Mouse (Mus musculus): ENCODE results near the gene Slitrk1. TPM values are rescaled to one million over a fixed set of nuclear protein-coding genes. Genes with fewer than 3 reads are reported as not detected.
A peak's percentile ranks its signal among the peaks of the same experiment; 100 is the strongest.

Slitrk1 gene
- polyA plus RNA-seq, 2 experiments, result 4.4 to 5.5 TPM

GRCm38 (mm10) chr14:108911138-108911841 lies 2.7 kb downstream of the Slitrk1 start:
- Histone ChIP-seq H3K27me3 (ENCODE audit: control insufficient read depth, insufficient read depth, low read length) (peaks cover 36% of the 10 kb centered on the region), H3K4me3 (replicated peaks; ENCODE audit: low read length) (peak overlapping the region; percentile 38), H3K9ac (ENCODE audit: low read depth, low read length, severe bottlenecking) (peak overlapping the region; percentile 48; the same call in 1 of the 2 replicates), H3K4me2 (replicated peaks; ENCODE audit: low read depth, low read length, severe bottlenecking) (peak overlapping the region; percentile 51), H3K9me3 (ENCODE audit: control insufficient read depth, low read length) (no peaks in the 10 kb centered on the region), H3K27ac (replicated peaks; ENCODE audit: low read depth, low read length) (no peak overlapping the region), H3K4me1 (ENCODE audit: control insufficient read depth, insufficient read depth, low read length) (peaks cover 7% of the 10 kb centered on the region), H3K36me3 (ENCODE audit: control insufficient read depth, insufficient read depth, low read length) (no peaks in the 10 kb centered on the region)
- no peak for DNase-seq (ENCODE audit: low spot score)
- 4% methylated on average over 24 of the region's 24 CpGs for whole genome bisulfite sequencing
- ATAC-seq (ENCODE audit: low FRiP score, low read depth), result no peak
- TF ChIP-seq POLR2A (IDR thresholded peaks at IDR 0.05; ENCODE audit: borderline replicate concordance, extremely low read depth, insufficient read depth, insufficient read length), result no peak

- Histone ChIP-seq H3K9me3 (ENCODE audit: control insufficient read depth, low read length) (no peaks in the 10 kb centered on the region), H3K4me1 (ENCODE audit: control insufficient read depth, insufficient read depth, low read length) (peaks cover 7% of the 10 kb centered on the region), H3K4me3 (replicated peaks; ENCODE audit: low read length) (peak overlapping the region; percentile 38), H3K4me2 (replicated peaks; ENCODE audit: low read depth, low read length, severe bottlenecking) (peak overlapping the region; percentile 51), H3K27ac (replicated peaks; ENCODE audit: low read depth, low read length) (no peak overlapping the region), H3K36me3 (ENCODE audit: control insufficient read depth, insufficient read depth, low read length) (no peaks in the 10 kb centered on the region), H3K9ac (ENCODE audit: low read depth, low read length, severe bottlenecking) (peak overlapping the region; percentile 48; the same call in 1 of the 2 replicates), H3K27me3 (ENCODE audit: control insufficient read depth, insufficient read depth, low read length) (peaks cover 36% of the 10 kb centered on the region)
- no peak for ATAC-seq (ENCODE audit: low FRiP score, low read depth)
- DNase-seq (ENCODE audit: low spot score), result no peak
- 8% methylated on average over 19 of the region's 19 CpGs for WGBS
- TF ChIP-seq POLR2A (IDR thresholded peaks at IDR 0.05; ENCODE audit: borderline replicate concordance, extremely low read depth, insufficient read depth, insufficient read length), result no peak
These were observed 3.4 kb downstream of the Slitrk1 start for GRCm38 (mm10) chr14:108910449-108911137.

GRCm38 (mm10) chr14:108909336-108909953 lies 4.5 kb downstream of the Slitrk1 start:
- H3K27ac ChIP-seq (replicated peaks; ENCODE audit: low read depth, low read length), result no peak overlapping the region
- peaks cover 7% of the 10 kb centered on the region for H3K4me1 ChIP-seq (ENCODE audit: control insufficient read depth, insufficient read depth, low read length)
- 19% methylated on average over 6 of the region's 6 CpGs for WGBS
- peaks cover 36% of the 10 kb centered on the region for H3K27me3 ChIP-seq (ENCODE audit: control insufficient read depth, insufficient read depth, low read length)
- DNase-seq (ENCODE audit: low spot score) (no peak), ATAC-seq (ENCODE audit: low FRiP score, low read depth) (no peak)
- H3K9me3 ChIP-seq (ENCODE audit: control insufficient read depth, low read length), result no peaks in the 10 kb centered on the region
- no peak overlapping the region for H3K9ac ChIP-seq (ENCODE audit: low read depth, low read length, severe bottlenecking)
- TF ChIP-seq POLR2A (IDR thresholded peaks at IDR 0.05; ENCODE audit: borderline replicate concordance, extremely low read depth, insufficient read depth, insufficient read length), result no peak
- no peak overlapping the region for H3K4me2 ChIP-seq (replicated peaks; ENCODE audit: low read depth, low read length, severe bottlenecking)
- H3K36me3 ChIP-seq (ENCODE audit: control insufficient read depth, insufficient read depth, low read length), result no peaks in the 10 kb centered on the region
- H3K4me3 ChIP-seq (replicated peaks; ENCODE audit: low read length), result no peak overlapping the region

GRCm38 (mm10) chr14:108898601-108899000 lies 15.4 kb downstream of the Slitrk1 start:
- no peaks in the 10 kb centered on the region for H3K9me3 ChIP-seq (ENCODE audit: control insufficient read depth, low read length)
- H3K9ac ChIP-seq (ENCODE audit: low read depth, low read length, severe bottlenecking), result no peak overlapping the region
- ATAC-seq (ENCODE audit: low FRiP score, low read depth), result no peak
- H3K4me3 ChIP-seq (replicated peaks; ENCODE audit: low read length), result no peak overlapping the region
- H3K27ac ChIP-seq (replicated peaks; ENCODE audit: low read depth, low read length), result no peak overlapping the region
- TF ChIP-seq POLR2A (IDR thresholded peaks at IDR 0.05; ENCODE audit: borderline replicate concordance, extremely low read depth, insufficient read depth, insufficient read length), result no peak
- no peaks in the 10 kb centered on the region for H3K4me1 ChIP-seq (ENCODE audit: control insufficient read depth, insufficient read depth, low read length)
- no peaks in the 10 kb centered on the region for H3K36me3 ChIP-seq (ENCODE audit: control insufficient read depth, insufficient read depth, low read length)
- WGBS, result 72% methylated on average over 7 of the region's 7 CpGs
- no peaks in the 10 kb centered on the region for H3K27me3 ChIP-seq (ENCODE audit: control insufficient read depth, insufficient read depth, low read length)
- no peak overlapping the region for H3K4me2 ChIP-seq (replicated peaks; ENCODE audit: low read depth, low read length, severe bottlenecking)
- DNase-seq (ENCODE audit: low spot score), result no peak

GRCm38 (mm10) chr14:108895456-108895855 lies 18.5 kb downstream of the Slitrk1 start:
- Histone ChIP-seq H3K27me3 (ENCODE audit: control insufficient read depth, insufficient read depth, low read length) (no peaks in the 10 kb centered on the region), H3K27ac (replicated peaks; ENCODE audit: low read depth, low read length) (no peak overlapping the region), H3K4me3 (replicated peaks; ENCODE audit: low read length) (no peak overlapping the region), H3K4me2 (replicated peaks; ENCODE audit: low read depth, low read length, severe bottlenecking) (no peak overlapping the region), H3K9me3 (ENCODE audit: control insufficient read depth, low read length) (no peaks in the 10 kb centered on the region), H3K4me1 (ENCODE audit: control insufficient read depth, insufficient read depth, low read length) (no peaks in the 10 kb centered on the region), H3K9ac (ENCODE audit: low read depth, low read length, severe bottlenecking) (no peak overlapping the region), H3K36me3 (ENCODE audit: control insufficient read depth, insufficient read depth, low read length) (no peaks in the 10 kb centered on the region)
- ATAC-seq (ENCODE audit: low FRiP score, low read depth), result no peak
- 56% methylated on average over 2 of the region's 2 CpGs for WGBS
- DNase-seq (ENCODE audit: low spot score), result no peak
- no peak for TF ChIP-seq POLR2A (IDR thresholded peaks at IDR 0.05; ENCODE audit: borderline replicate concordance, extremely low read depth, insufficient read depth, insufficient read length)
